Mouse (Mus musculus): ENCODE measurements at regions not wholly inside any gene's neighbourhood (a gene's known extent, or its start where the extent isn't known, plus 50 kb on each side); places are given as distances from the start of the nearest gene placed in this dataset.

- Histone ChIP-seq H3K36me3 (no peaks in the 10 kb centered on the region), H3K9me3 (no peaks in the 10 kb centered on the region), H3K27ac (replicated peaks) (no peak overlapping the region), H3K4me2 (replicated peaks) (no peak overlapping the region), H3K4me3 (no peak overlapping the region), H3K27me3 (no peaks in the 10 kb centered on the region), H3K4me1 (no peaks in the 10 kb centered on the region), H3K9ac (replicated peaks) (no peak overlapping the region)
- 89% methylated on average over 6 of the region's 6 CpGs for WGBS
- no peak for ATAC-seq (ENCODE audit: low FRiP score, low read depth)
Observed at GRCm38 (mm10) chr4:55768325-55768724, 236.1 kb upstream of the Klf4 start.

GRCm38 (mm10) chr4:55767133-55767532, 234.9 kb upstream of the Klf4 start:
- no peak overlapping the region for H3K27ac ChIP-seq (replicated peaks)
- no peaks in the 10 kb centered on the region for H3K4me1 ChIP-seq
- no peak overlapping the region for H3K9ac ChIP-seq (replicated peaks)
- ATAC-seq (ENCODE audit: low FRiP score, low read depth) = no peak
- no peak overlapping the region for H3K4me3 ChIP-seq
- 90% methylated on average over 4 of the region's 4 CpGs for WGBS
- H3K4me2 ChIP-seq (replicated peaks) = no peak overlapping the region
- no peaks in the 10 kb centered on the region for H3K9me3 ChIP-seq
- no peaks in the 10 kb centered on the region for H3K27me3 ChIP-seq
- H3K36me3 ChIP-seq = no peaks in the 10 kb centered on the region

- ATAC-seq (ENCODE audit: low FRiP score, low read depth) = no peak
- H3K9ac ChIP-seq (replicated peaks) = no peak overlapping the region
- no peak overlapping the region for H3K4me3 ChIP-seq
- no peaks in the 10 kb centered on the region for H3K27me3 ChIP-seq
- no peak overlapping the region for H3K27ac ChIP-seq (replicated peaks)
- H3K4me1 ChIP-seq = no peaks in the 10 kb centered on the region
- H3K36me3 ChIP-seq = no peaks in the 10 kb centered on the region
- H3K4me2 ChIP-seq (replicated peaks) = no peak overlapping the region
- no peaks in the 10 kb centered on the region for H3K9me3 ChIP-seq
- 91% methylated on average over 2 of the region's 2 CpGs for WGBS
Observed at GRCm38 (mm10) chr4:55765780-55766179, 233.5 kb upstream of the Klf4 start.

GRCm38 (mm10) chr4:55763112-55763511, 230.8 kb upstream of the Klf4 start:
- Histone ChIP-seq H3K9ac (replicated peaks) (no peak overlapping the region), H3K4me1 (no peaks in the 10 kb centered on the region), H3K36me3 (no peaks in the 10 kb centered on the region), H3K4me3 (no peak overlapping the region), H3K27me3 (no peaks in the 10 kb centered on the region), H3K27ac (replicated peaks) (no peak overlapping the region), H3K9me3 (no peaks in the 10 kb centered on the region), H3K4me2 (replicated peaks) (no peak overlapping the region)
- 89% methylated on average over 6 of the region's 6 CpGs for WGBS
- ATAC-seq (ENCODE audit: low FRiP score, low read depth) = no peak

GRCm38 (mm10) chr4:55762389-55762788, 230.1 kb upstream of the Klf4 start:
- WGBS = 80% methylated on average over 4 of the region's 4 CpGs
- no peaks in the 10 kb centered on the region for H3K36me3 ChIP-seq
- H3K4me3 ChIP-seq = no peak overlapping the region
- no peak overlapping the region for H3K9ac ChIP-seq (replicated peaks)
- no peak overlapping the region for H3K27ac ChIP-seq (replicated peaks)
- H3K4me1 ChIP-seq = peaks cover 2% of the 10 kb centered on the region; the same call in 1 of the 2 replicates
- no peaks in the 10 kb centered on the region for H3K27me3 ChIP-seq
- ATAC-seq (ENCODE audit: low FRiP score, low read depth) = no peak
- no peak overlapping the region for H3K4me2 ChIP-seq (replicated peaks)
- no peaks in the 10 kb centered on the region for H3K9me3 ChIP-seq

- 29% methylated on average over 15 of the region's 15 CpGs for WGBS
- Histone ChIP-seq H3K4me1 (peaks cover 7% of the 10 kb centered on the region; the same call in 1 of the 2 replicates), H3K4me3 (no peak overlapping the region), H3K27ac (replicated peaks) (no peak overlapping the region), H3K9me3 (no peaks in the 10 kb centered on the region), H3K27me3 (peaks cover 4% of the 10 kb centered on the region; the same call in 1 of the 2 replicates), H3K36me3 (no peaks in the 10 kb centered on the region), H3K4me2 (replicated peaks) (peak overlapping the region; percentile 38), H3K9ac (replicated peaks) (no peak overlapping the region)
- no peak for ATAC-seq (ENCODE audit: low FRiP score, low read depth)
Observed at GRCm38 (mm10) chr4:55757148-55757927, 225.1 kb upstream of the Klf4 start.

GRCm38 (mm10) chr4:55749949-55750600, 217.8 kb upstream of the Klf4 start:
- Histone ChIP-seq H3K36me3 (no peaks in the 10 kb centered on the region), H3K4me3 (no peak overlapping the region), H3K4me1 (no peaks in the 10 kb centered on the region), H3K27me3 (no peaks in the 10 kb centered on the region), H3K9me3 (no peaks in the 10 kb centered on the region), H3K27ac (replicated peaks) (no peak overlapping the region), H3K4me2 (replicated peaks) (no peak overlapping the region), H3K9ac (replicated peaks) (no peak overlapping the region)
- WGBS = 71% methylated on average over 20 of the region's 20 CpGs
- no peak for ATAC-seq (ENCODE audit: low FRiP score, low read depth)

- no peak overlapping the region for H3K9ac ChIP-seq (replicated peaks)
- no peak overlapping the region for H3K4me3 ChIP-seq
- no peak overlapping the region for H3K4me2 ChIP-seq (replicated peaks)
- ATAC-seq (ENCODE audit: low FRiP score, low read depth) = no peak
- H3K27ac ChIP-seq (replicated peaks) = no peak overlapping the region
- H3K36me3 ChIP-seq = no peaks in the 10 kb centered on the region
- H3K27me3 ChIP-seq = no peaks in the 10 kb centered on the region
- no peaks in the 10 kb centered on the region for H3K9me3 ChIP-seq
- 90% methylated on average over 8 of the region's 8 CpGs for WGBS
- H3K4me1 ChIP-seq = no peaks in the 10 kb centered on the region
Observed at GRCm38 (mm10) chr4:55741355-55741754, 209.1 kb upstream of the Klf4 start.

GRCm38 (mm10) chr4:55740062-55740461, 207.8 kb upstream of the Klf4 start:
- H3K4me1 ChIP-seq = no peaks in the 10 kb centered on the region
- H3K27ac ChIP-seq (replicated peaks) = no peak overlapping the region

GRCm38 (mm10) chr4:55738714-55739113, 206.4 kb upstream of the Klf4 start:
- no peak for ATAC-seq (ENCODE audit: low FRiP score, low read depth)
- no peak overlapping the region for H3K4me2 ChIP-seq (replicated peaks)
- no peak overlapping the region for H3K9ac ChIP-seq (replicated peaks)
- WGBS = 95% methylated on average over 1 of the region's 1 CpGs
- H3K27me3 ChIP-seq = no peaks in the 10 kb centered on the region
- H3K27ac ChIP-seq (replicated peaks) = no peak overlapping the region
- no peaks in the 10 kb centered on the region for H3K36me3 ChIP-seq
- no peaks in the 10 kb centered on the region for H3K9me3 ChIP-seq
- H3K4me3 ChIP-seq = no peak overlapping the region
- no peaks in the 10 kb centered on the region for H3K4me1 ChIP-seq

More at GRCm38 (mm10) chr4:55740062-55740461, 207.8 kb upstream of the Klf4 start:
- H3K4me3 ChIP-seq = no peak overlapping the region
- no peak overlapping the region for H3K4me2 ChIP-seq (replicated peaks)
- no peaks in the 10 kb centered on the region for H3K9me3 ChIP-seq
- no peak for ATAC-seq (ENCODE audit: low FRiP score, low read depth)
- H3K27me3 ChIP-seq = no peaks in the 10 kb centered on the region
- WGBS = 92% methylated on average over 15 of the region's 15 CpGs
- H3K9ac ChIP-seq (replicated peaks) = no peak overlapping the region
- no peaks in the 10 kb centered on the region for H3K36me3 ChIP-seq

- ATAC-seq (ENCODE audit: low FRiP score, low read depth) = no peak
- Histone ChIP-seq H3K36me3 (no peaks in the 10 kb centered on the region), H3K4me3 (no peak overlapping the region), H3K9ac (replicated peaks) (no peak overlapping the region), H3K27ac (replicated peaks) (no peak overlapping the region), H3K4me2 (replicated peaks) (no peak overlapping the region), H3K27me3 (no peaks in the 10 kb centered on the region), H3K9me3 (no peaks in the 10 kb centered on the region), H3K4me1 (no peaks in the 10 kb centered on the region)
- 70% methylated on average over 3 of the region's 3 CpGs for WGBS
Observed at GRCm38 (mm10) chr4:55735453-55735852, 203.2 kb upstream of the Klf4 start.

- Histone ChIP-seq H3K4me2 (replicated peaks) (no peak overlapping the region), H3K27ac (replicated peaks) (no peak overlapping the region), H3K9me3 (no peaks in the 10 kb centered on the region), H3K4me3 (no peak overlapping the region), H3K4me1 (peaks cover 2% of the 10 kb centered on the region; the same call in 1 of the 2 replicates), H3K36me3 (no peaks in the 10 kb centered on the region), H3K27me3 (no peaks in the 10 kb centered on the region), H3K9ac (replicated peaks) (no peak overlapping the region)
- 93% methylated on average over 1 of the region's 1 CpGs for WGBS
- ATAC-seq (ENCODE audit: low FRiP score, low read depth) = no peak
Observed at GRCm38 (mm10) chr4:55734331-55734730, 202.1 kb upstream of the Klf4 start.

All from midbrain, embryonic 12.5 days (tissue).